Mouse (Mus musculus): ENCODE measurements around the gene Defb3. TPM values are rescaled to one million over a fixed set of nuclear protein-coding genes. Genes with fewer than 3 reads are reported as not detected.
A peak's percentile ranks its signal among the peaks of the same experiment; 100 is the strongest.
"Not testable (repeated sequence)": the region's sequence is repeated elsewhere in the genome, so short reads cannot be mapped to it uniquely, and the experiment has no call there.

Gene Defb3
- total RNA-seq (2021) = not detected
- long read RNA-seq, experiment 1 = 0 reads
- long read RNA-seq, experiment 2 = 0 reads

DNA sequence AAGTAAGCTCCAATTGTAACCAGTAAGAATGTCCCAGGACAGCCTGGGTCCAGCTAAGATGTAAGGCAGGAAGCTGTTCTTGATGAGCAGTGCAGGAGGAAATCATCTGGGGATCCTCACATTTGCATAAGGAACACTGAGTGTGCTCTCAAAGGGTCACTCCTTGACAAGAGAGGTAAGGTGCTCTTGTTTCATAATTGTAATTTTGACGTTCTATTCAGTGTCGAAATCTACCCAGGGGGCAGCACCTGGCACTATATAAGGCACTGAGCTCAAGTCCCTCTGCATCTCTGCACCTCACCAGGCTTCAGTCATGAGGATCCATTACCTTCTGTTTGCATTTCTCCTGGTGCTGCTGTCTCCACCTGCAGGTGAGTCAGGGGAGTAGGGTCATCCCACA lies at the start of gene Defb3:
TSS of gene Defb3 (plus strand) at position 301 of the 400 bp plus-strand sequence.
- not testable (repeated sequence) for DNase-seq

DNA sequence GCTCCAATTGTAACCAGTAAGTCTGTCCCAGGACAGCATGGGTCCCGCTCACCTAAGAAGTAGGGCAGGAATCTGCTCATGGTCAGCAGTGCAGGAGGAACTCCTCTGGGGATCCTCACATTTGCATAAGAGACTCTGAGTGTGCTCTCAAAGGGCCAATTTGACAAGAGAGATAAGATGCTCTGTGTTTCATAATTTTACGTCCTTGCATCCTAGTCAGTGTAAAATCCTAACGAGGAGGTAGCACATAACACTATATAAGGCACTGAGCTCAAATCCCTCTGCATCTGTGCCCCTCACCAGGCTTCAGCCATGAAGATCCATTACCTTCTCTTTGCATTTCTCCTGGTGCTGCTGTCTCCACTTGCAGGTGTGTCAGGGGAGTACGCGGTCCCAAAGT lies 45.9 kb upstream of the Defb3 start, which contains the start of gene Defb5:
TSS of gene Defb5 (plus strand) at position 301 of the 400 bp plus-strand sequence.
- DNase-seq = no peak

DNA sequence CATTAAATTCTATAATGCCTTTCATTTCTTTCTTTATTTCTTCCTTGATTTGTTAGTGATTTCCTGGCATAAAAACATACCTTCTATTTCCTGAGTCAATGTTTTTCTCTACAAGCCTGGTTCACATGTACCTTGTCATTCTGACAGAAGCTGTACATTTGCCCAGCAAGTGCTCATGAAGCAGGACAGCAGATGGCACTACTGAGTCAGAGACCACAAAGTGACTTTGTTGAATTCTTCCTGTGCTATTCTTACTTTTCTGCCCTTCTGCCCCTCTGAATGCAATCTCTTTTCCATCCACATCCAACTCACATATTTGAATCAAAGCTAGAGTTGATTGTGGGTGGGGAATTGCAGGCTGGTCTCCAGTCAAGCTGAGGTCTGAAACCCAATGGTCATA lies 35.0 kb upstream of the Defb3 start:
- DNase-seq = no peak

DNA sequence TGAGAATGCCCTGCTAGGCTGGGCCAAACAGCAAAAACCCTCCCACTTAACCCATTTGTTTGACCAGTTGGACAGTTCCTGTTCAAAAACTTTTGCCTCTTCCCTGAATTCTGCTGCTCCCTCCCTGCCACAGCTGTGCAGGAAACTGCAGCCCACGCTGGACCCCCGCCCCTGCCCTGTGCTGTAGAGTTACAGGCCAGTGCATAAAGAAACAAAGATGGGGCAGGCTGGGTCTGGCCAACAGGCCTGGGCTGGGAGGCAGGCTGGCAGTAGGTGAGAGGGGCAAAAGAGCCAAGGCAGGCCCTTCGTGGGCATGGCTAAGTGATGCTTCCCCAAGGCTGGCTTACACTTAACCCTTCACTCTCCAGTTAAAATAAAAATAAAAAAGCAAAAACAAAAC lies 33.5 kb upstream of the Defb3 start:
- DNase-seq = no peak

DNA sequence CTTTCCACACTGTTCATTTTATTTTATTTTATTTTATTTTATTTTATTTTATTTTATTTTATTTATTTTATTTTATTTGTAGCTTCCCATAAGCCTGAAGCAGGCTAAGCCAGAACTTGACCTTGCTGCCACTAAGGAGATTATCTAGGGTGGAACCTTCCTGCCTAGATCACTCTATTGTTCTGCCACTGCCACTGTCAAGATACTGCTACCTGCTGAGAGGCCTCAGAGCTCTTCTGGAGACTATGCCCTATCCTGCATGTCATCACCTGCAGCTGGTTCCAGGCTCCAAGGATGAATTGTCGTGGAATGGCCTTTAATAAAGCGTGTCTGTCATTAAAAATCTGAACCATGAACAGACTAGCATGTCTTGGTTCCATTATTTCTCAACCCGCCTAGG lies 5.2 kb downstream of the Defb3 start:
- not testable (repeated sequence) for DNase-seq

DNA sequence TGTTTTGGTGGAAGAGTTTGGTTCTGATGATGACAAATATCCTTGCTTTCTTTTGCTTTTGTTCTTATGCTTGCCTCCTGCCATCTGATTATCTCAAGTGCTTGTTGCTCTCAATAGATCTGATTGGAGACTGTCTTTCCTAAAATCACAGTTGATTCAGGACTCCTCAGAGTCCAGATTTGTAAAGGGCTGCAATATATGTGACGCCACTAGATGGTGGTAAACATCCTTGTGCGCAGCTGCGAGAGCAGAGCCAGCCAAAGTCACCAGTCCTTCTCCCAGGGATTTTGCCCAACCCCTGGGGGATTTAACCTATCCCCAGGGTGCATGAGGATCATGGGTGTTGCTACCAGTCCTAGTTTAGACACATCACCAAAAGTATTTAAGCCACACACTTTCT lies 38.7 kb downstream of the Defb3 start:
- peak; percentile 12 for DNase-seq

Other genes starting within 250 kb of the Defb3 start
- gene Defb39, start 228.6 kb upstream of the Defb3 start, total RNA-seq (2021) = not detected
- gene Defb12, start 178.5 kb upstream of the Defb3 start, total RNA-seq (2021) = not detected
- not detected for gene Defb34, start 169.6 kb upstream of the Defb3 start, total RNA-seq (2021)
- gene Gm45826, start 152.6 kb upstream of the Defb3 start, total RNA-seq (2021) = not detected
- gene Defb14, start 99.0 kb upstream of the Defb3 start, total RNA-seq (2021) = not detected
- not detected for gene Defb4, start 94.7 kb upstream of the Defb3 start, total RNA-seq (2021)
- not detected for gene Defb6, start 67.9 kb upstream of the Defb3 start, total RNA-seq (2021)
- not detected for gene Defb46, start 53.4 kb upstream of the Defb3 start, total RNA-seq (2021)
- not detected for gene Defb5, start 45.8 kb upstream of the Defb3 start, total RNA-seq (2021)
- not detected for gene Defb8, start 154.2 kb downstream of the Defb3 start, total RNA-seq (2021)
- gene Defb7, start 201.7 kb downstream of the Defb3 start, total RNA-seq (2021) = not detected

Data from adrenal gland, postnatal 10 days (tissue).